Mouse (Mus musculus): ENCODE data around the gene Ipo5. TPM values are rescaled to one million over a fixed set of nuclear protein-coding genes. Genes with fewer than 3 reads are reported as not detected.

The Ipo5 gene
- polyA plus RNA-seq (2015; fragmentation: Nextera tagmentation; extraction: Ambion mirVana) = 99.2 and 102 TPM in 2 replicates

GRCm38 (mm10) chr14:120910733-120911324 lies at the start of gene Ipo5:
Gene Ipo5, plus strand, starts transcription at chr14:120911224.
- Histone ChIP-seq H3K4me3 (replicated peaks) (peak within 1 kb of the TSS; percentile 74), H3K9me3 (replicated peaks) (no peaks in the 10 kb centered on the region), H3K4me1 (peaks cover 26% of the 10 kb centered on the region), H3K36me3 (no peaks in the 10 kb centered on the region), H3K4me2 (peak within 1 kb of the TSS; percentile 94), H3K27ac (peak within 1 kb of the TSS; percentile 94), H3K27me3 (no peaks in the 10 kb centered on the region), H3K9ac (peak within 1 kb of the TSS; percentile 85)
- ATAC-seq (replicated peaks; ENCODE audit: low FRiP score) = peak; percentile 99
- under 1% methylated on average over 69 of the region's 83 CpGs for WGBS

- H3K9ac ChIP-seq = no peak overlapping the region
- H3K9me3 ChIP-seq (replicated peaks) = peaks cover 13% of the 10 kb centered on the region
- H3K27me3 ChIP-seq = no peaks in the 10 kb centered on the region
- ATAC-seq (replicated peaks; ENCODE audit: low FRiP score) = no peak
- no peak overlapping the region for H3K27ac ChIP-seq
- no peaks in the 10 kb centered on the region for H3K4me1 ChIP-seq
- H3K4me3 ChIP-seq (replicated peaks) = no peak overlapping the region
- H3K36me3 ChIP-seq = no peaks in the 10 kb centered on the region
- WGBS = 89% methylated on average over 3 of the region's 3 CpGs
- no peak overlapping the region for H3K4me2 ChIP-seq
These were observed 47.8 kb upstream of the Ipo5 start for GRCm38 (mm10) chr14:120863205-120863604.

GRCm38 (mm10) chr14:120864896-120865295 lies 46.1 kb upstream of the Ipo5 start:
- WGBS = 85% methylated on average over 4 of the region's 4 CpGs

GRCm38 (mm10) chr14:120866573-120866972 lies 44.5 kb upstream of the Ipo5 start:
- H3K4me3 ChIP-seq (replicated peaks) = no peak overlapping the region
- H3K9ac ChIP-seq = no peak overlapping the region
- no peak overlapping the region for H3K27ac ChIP-seq
- 92% methylated on average over 8 of the region's 8 CpGs for WGBS
- H3K4me2 ChIP-seq = no peak overlapping the region
- H3K4me1 ChIP-seq = no peaks in the 10 kb centered on the region
- H3K36me3 ChIP-seq = no peaks in the 10 kb centered on the region
- H3K27me3 ChIP-seq = no peaks in the 10 kb centered on the region
- H3K9me3 ChIP-seq (replicated peaks) = no peaks in the 10 kb centered on the region
- ATAC-seq (replicated peaks; ENCODE audit: low FRiP score) = no peak

More at GRCm38 (mm10) chr14:120864896-120865295, 46.1 kb upstream of the Ipo5 start:
- H3K4me1 ChIP-seq = no peaks in the 10 kb centered on the region
- no peak for ATAC-seq (replicated peaks; ENCODE audit: low FRiP score)
- H3K4me3 ChIP-seq (replicated peaks) = no peak overlapping the region
- no peaks in the 10 kb centered on the region for H3K9me3 ChIP-seq (replicated peaks)
- no peaks in the 10 kb centered on the region for H3K27me3 ChIP-seq
- no peak overlapping the region for H3K9ac ChIP-seq
- H3K36me3 ChIP-seq = no peaks in the 10 kb centered on the region
- H3K4me2 ChIP-seq = no peak overlapping the region
- no peak overlapping the region for H3K27ac ChIP-seq

GRCm38 (mm10) chr14:120867121-120867520 lies 43.9 kb upstream of the Ipo5 start:
- no peaks in the 10 kb centered on the region for H3K27me3 ChIP-seq
- H3K4me1 ChIP-seq = no peaks in the 10 kb centered on the region
- no peak for ATAC-seq (replicated peaks; ENCODE audit: low FRiP score)
- no peak overlapping the region for H3K4me3 ChIP-seq (replicated peaks)
- no peaks in the 10 kb centered on the region for H3K9me3 ChIP-seq (replicated peaks)
- H3K9ac ChIP-seq = no peak overlapping the region
- 80% methylated on average over 5 of the region's 5 CpGs for WGBS
- H3K36me3 ChIP-seq = no peaks in the 10 kb centered on the region
- H3K27ac ChIP-seq = no peak overlapping the region
- no peak overlapping the region for H3K4me2 ChIP-seq

GRCm38 (mm10) chr14:120868494-120868893 lies 42.5 kb upstream of the Ipo5 start:
- no peak overlapping the region for H3K27ac ChIP-seq
- no peak overlapping the region for H3K4me3 ChIP-seq (replicated peaks)
- no peak overlapping the region for H3K9ac ChIP-seq
- H3K36me3 ChIP-seq = no peaks in the 10 kb centered on the region
- no peak overlapping the region for H3K4me2 ChIP-seq
- 65% methylated on average over 8 of the region's 8 CpGs for WGBS
- no peaks in the 10 kb centered on the region for H3K27me3 ChIP-seq
- H3K9me3 ChIP-seq (replicated peaks) = no peaks in the 10 kb centered on the region
- no peaks in the 10 kb centered on the region for H3K4me1 ChIP-seq
- no peak for ATAC-seq (replicated peaks; ENCODE audit: low FRiP score)

GRCm38 (mm10) chr14:120870736-120871135 lies 40.3 kb upstream of the Ipo5 start:
- Histone ChIP-seq H3K4me3 (replicated peaks) (no peak overlapping the region), H3K9ac (no peak overlapping the region), H3K4me2 (no peak overlapping the region), H3K36me3 (no peaks in the 10 kb centered on the region), H3K9me3 (replicated peaks) (no peaks in the 10 kb centered on the region), H3K4me1 (no peaks in the 10 kb centered on the region), H3K27ac (no peak overlapping the region), H3K27me3 (no peaks in the 10 kb centered on the region)
- WGBS = 76% methylated on average over 5 of the region's 5 CpGs
- ATAC-seq (replicated peaks; ENCODE audit: low FRiP score) = no peak

GRCm38 (mm10) chr14:120874397-120874796 lies 36.6 kb upstream of the Ipo5 start:
- Histone ChIP-seq H3K36me3 (no peaks in the 10 kb centered on the region), H3K27me3 (no peaks in the 10 kb centered on the region), H3K27ac (no peak overlapping the region), H3K4me3 (replicated peaks) (no peak overlapping the region), H3K4me2 (no peak overlapping the region), H3K4me1 (no peaks in the 10 kb centered on the region), H3K9me3 (replicated peaks) (no peaks in the 10 kb centered on the region), H3K9ac (no peak overlapping the region)
- ATAC-seq (replicated peaks; ENCODE audit: low FRiP score) = no peak
- 71% methylated on average over 7 of the region's 7 CpGs for WGBS

GRCm38 (mm10) chr14:120875144-120875543 lies 35.9 kb upstream of the Ipo5 start:
- H3K4me2 ChIP-seq = no peak overlapping the region
- no peak overlapping the region for H3K9ac ChIP-seq
- no peaks in the 10 kb centered on the region for H3K36me3 ChIP-seq
- H3K27me3 ChIP-seq = no peaks in the 10 kb centered on the region
- H3K27ac ChIP-seq = no peak overlapping the region
- ATAC-seq (replicated peaks; ENCODE audit: low FRiP score) = no peak
- no peaks in the 10 kb centered on the region for H3K9me3 ChIP-seq (replicated peaks)
- H3K4me1 ChIP-seq = no peaks in the 10 kb centered on the region
- H3K4me3 ChIP-seq (replicated peaks) = no peak overlapping the region
- WGBS = 75% methylated on average over 9 of the region's 9 CpGs

GRCm38 (mm10) chr14:120875811-120876388 lies 35.1 kb upstream of the Ipo5 start:
- Histone ChIP-seq H3K9ac (no peak overlapping the region), H3K4me1 (no peaks in the 10 kb centered on the region), H3K9me3 (replicated peaks) (no peaks in the 10 kb centered on the region), H3K4me2 (no peak overlapping the region), H3K27ac (no peak overlapping the region), H3K27me3 (no peaks in the 10 kb centered on the region), H3K4me3 (replicated peaks) (no peak overlapping the region), H3K36me3 (no peaks in the 10 kb centered on the region)
- ATAC-seq (replicated peaks; ENCODE audit: low FRiP score) = no peak
- 88% methylated on average over 16 of the region's 16 CpGs for WGBS

- Histone ChIP-seq H3K36me3 (no peaks in the 10 kb centered on the region), H3K9ac (no peak overlapping the region), H3K4me1 (no peaks in the 10 kb centered on the region), H3K27ac (no peak overlapping the region), H3K4me3 (replicated peaks) (no peak overlapping the region), H3K9me3 (replicated peaks) (no peaks in the 10 kb centered on the region), H3K27me3 (no peaks in the 10 kb centered on the region), H3K4me2 (no peak overlapping the region)
- 75% methylated on average over 10 of the region's 10 CpGs for WGBS
- no peak for ATAC-seq (replicated peaks; ENCODE audit: low FRiP score)
These were observed 33.9 kb upstream of the Ipo5 start for GRCm38 (mm10) chr14:120877147-120877546.

GRCm38 (mm10) chr14:120879026-120879425 lies 32.0 kb upstream of the Ipo5 start:
- Histone ChIP-seq H3K4me2 (no peak overlapping the region), H3K9ac (no peak overlapping the region), H3K27ac (no peak overlapping the region), H3K9me3 (replicated peaks) (no peaks in the 10 kb centered on the region), H3K36me3 (no peaks in the 10 kb centered on the region), H3K27me3 (no peaks in the 10 kb centered on the region), H3K4me1 (no peaks in the 10 kb centered on the region), H3K4me3 (replicated peaks) (no peak overlapping the region)
- ATAC-seq (replicated peaks; ENCODE audit: low FRiP score) = no peak
- 92% methylated on average over 2 of the region's 2 CpGs for WGBS

- Histone ChIP-seq H3K36me3 (no peaks in the 10 kb centered on the region), H3K27ac (no peak overlapping the region), H3K9me3 (replicated peaks) (no peaks in the 10 kb centered on the region), H3K9ac (no peak overlapping the region), H3K4me1 (no peaks in the 10 kb centered on the region), H3K27me3 (no peaks in the 10 kb centered on the region), H3K4me3 (replicated peaks) (no peak overlapping the region), H3K4me2 (no peak overlapping the region)
- no peak for ATAC-seq (replicated peaks; ENCODE audit: low FRiP score)
- 13% methylated on average over 3 of the region's 5 CpGs for WGBS
These were observed 30.4 kb upstream of the Ipo5 start for GRCm38 (mm10) chr14:120880601-120881000.
